Mouse (Mus musculus) ES-E14 (cell line): ENCODE results near the gene Cdc14b.

Source experiments
- CHD2 ChIP-seq: IDR thresholded peaks from 2 replicates; pipeline ENCODE4 v1.6.1; 2014; ENCODE audit warnings: mild to moderate bottlenecking, low read depth, low read length, inconsistent platforms
- HCFC1 ChIP-seq: IDR thresholded peaks from 2 replicates; pipeline ENCODE4 v1.6.1; 2012; ENCODE audit warnings: low read length, inconsistent platforms, borderline replicate concordance; ENCODE audit not compliant: insufficient read depth
- MAFK ChIP-seq: IDR thresholded peaks from 2 replicates; pipeline ENCODE4 v1.6.1; 2014; ENCODE audit warnings: mild to moderate bottlenecking, low read depth, low read length, inconsistent platforms; ENCODE audit not compliant: insufficient read depth
- ZC3H11A ChIP-seq: IDR thresholded peaks from 2 replicates; pipeline ENCODE4 v1.6.1; 2012; ENCODE audit warnings: low read depth, mild to moderate bottlenecking, inconsistent platforms, low read length, borderline replicate concordance
- ZNF384 ChIP-seq: IDR thresholded peaks from 2 replicates; pipeline ENCODE4 v1.6.1; 2012; ENCODE audit warnings: low read depth, low read length, inconsistent platforms

GRCm38 (mm10) chr13:64319782-64320181 is 44.7 kb upstream of the Cdc14b start:
- TF ChIP-seq MAFK (no peak), ZNF384 (no peak), ZC3H11A (no peak), CHD2 (no peak), HCFC1 (no peak)
